Mouse (Mus musculus): ENCODE measurements around the gene Rab40c. TPM values are rescaled to one million over a fixed set of nuclear protein-coding genes. Genes with fewer than 3 reads are reported as not detected.

Gene Rab40c
- total RNA-seq, 1 experiment from 2014 or later = 7.0 TPM

- no peak for ATAC-seq (replicated peaks; ENCODE audit: low read depth, poor library complexity, severe bottlenecking)
Measured at GRCm38 (mm10) chr17:25907640-25908039, 11.9 kb downstream of the Rab40c start.

DNA sequence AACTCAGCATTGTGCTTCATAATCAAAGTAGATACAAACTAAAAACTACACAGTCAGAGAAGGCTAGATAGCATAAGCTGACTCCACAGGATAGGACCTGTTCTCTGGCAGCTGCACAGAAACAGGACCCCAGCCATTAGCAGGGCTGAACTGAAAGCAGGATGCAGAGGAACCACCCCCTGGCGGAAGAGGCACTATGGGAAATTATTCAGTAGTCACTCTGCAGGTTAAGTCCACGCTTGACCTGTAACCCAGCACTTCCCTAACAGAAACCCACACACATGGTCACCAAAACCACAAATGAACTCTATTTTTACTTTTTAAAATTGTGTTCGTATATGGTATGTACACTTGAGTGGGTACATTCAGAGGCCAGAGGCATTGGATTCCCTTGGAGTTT, 16.5 kb downstream of the Rab40c start:
- no peak for ATAC-seq (replicated peaks; ENCODE audit: low read depth, poor library complexity, severe bottlenecking)

DNA sequence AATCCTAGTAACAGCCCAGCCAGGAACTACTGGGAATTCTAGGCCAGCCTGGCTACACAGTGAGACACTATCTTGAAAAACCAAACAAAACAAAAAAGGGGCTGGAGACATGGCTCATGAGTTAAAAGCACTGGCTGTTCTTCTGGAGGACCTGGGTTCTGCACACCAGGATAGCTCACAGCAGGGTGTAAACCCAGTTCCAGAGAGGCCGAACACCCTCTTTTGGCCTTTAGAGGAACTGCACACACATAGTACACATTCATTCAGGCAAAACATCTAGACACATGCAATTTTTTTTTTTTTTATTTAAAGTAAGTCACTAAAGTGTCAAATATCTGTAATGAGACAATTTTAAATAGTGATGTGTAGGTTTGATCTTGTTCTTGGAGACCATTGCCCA, 19.3 kb downstream of the Rab40c start:
- no peak for ATAC-seq (replicated peaks; ENCODE audit: low read depth, poor library complexity, severe bottlenecking)

- ATAC-seq (replicated peaks; ENCODE audit: low read depth, poor library complexity, severe bottlenecking) = no peak
Measured at GRCm38 (mm10) chr17:25895891-25896290, 23.6 kb downstream of the Rab40c start.

- no peak for ATAC-seq (replicated peaks; ENCODE audit: low read depth, poor library complexity, severe bottlenecking)
Measured at GRCm38 (mm10) chr17:25895415-25895814, 24.1 kb downstream of the Rab40c start.

- peak; percentile 95 for ATAC-seq (replicated peaks; ENCODE audit: low read depth, poor library complexity, severe bottlenecking)
Measured at GRCm38 (mm10) chr17:25893975-25894617, 25.4 kb downstream of the Rab40c start.

DNA sequence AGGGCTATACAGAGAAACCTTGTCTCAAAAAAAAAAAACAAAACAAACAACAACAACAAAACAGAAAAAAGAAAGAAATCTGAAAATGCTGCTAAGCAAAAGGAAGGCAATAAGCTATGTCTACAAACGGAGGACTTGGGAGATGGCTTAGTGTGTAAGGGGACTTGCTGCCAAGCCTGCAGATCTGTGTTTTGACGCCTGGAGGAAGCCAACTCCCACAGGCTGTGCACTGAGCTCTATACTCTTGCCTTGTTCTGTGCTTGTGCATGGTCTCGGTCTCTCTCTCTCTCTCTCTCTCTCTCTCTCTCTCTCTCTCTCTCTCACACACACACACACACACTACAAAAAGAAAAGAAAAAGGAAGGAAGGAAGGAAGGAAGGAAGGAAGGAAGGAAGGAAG, 30.7 kb downstream of the Rab40c start:
- ATAC-seq (replicated peaks; ENCODE audit: low read depth, poor library complexity, severe bottlenecking) = no peak

DNA sequence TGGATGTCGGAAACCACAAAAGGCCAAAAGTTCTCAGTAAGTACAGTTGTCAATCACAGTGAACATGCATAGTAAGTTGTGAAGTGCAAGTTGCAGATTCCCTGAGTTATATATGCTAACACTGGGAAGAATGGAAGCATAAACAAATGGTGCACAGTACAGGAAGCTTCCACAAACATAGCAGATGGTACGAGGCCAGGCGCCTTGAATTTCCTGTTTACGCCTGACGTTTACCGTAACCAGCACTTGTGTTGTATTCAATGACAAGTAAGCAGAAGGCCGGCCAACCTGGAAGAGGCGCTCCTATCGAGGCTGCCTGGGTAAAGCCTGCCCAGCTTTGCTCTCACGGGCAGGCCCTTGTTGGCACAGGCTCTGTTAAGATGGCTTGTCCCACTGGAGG, 32.1 kb downstream of the Rab40c start:
- ATAC-seq (replicated peaks; ENCODE audit: low read depth, poor library complexity, severe bottlenecking) = no peak

DNA sequence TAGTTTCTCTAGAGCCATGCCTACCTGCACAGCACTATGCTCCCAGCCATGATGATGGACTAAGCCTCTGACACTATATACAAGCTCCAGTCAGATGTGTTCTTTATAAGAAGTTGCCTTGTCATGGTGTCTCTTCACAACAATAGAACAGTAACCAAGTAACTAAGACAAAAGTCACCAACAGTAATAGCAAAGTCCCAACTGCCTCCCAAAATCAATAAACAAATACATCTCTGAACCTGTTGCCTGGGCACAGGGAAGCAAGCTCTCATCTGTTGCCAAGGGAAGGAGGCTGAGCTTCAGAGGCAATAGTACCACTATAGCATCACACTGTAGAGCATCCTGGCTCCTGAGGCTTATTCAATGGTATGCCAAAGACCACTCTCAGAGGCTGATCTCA, 32.7 kb downstream of the Rab40c start:
- ATAC-seq (replicated peaks; ENCODE audit: low read depth, poor library complexity, severe bottlenecking) = no peak

DNA sequence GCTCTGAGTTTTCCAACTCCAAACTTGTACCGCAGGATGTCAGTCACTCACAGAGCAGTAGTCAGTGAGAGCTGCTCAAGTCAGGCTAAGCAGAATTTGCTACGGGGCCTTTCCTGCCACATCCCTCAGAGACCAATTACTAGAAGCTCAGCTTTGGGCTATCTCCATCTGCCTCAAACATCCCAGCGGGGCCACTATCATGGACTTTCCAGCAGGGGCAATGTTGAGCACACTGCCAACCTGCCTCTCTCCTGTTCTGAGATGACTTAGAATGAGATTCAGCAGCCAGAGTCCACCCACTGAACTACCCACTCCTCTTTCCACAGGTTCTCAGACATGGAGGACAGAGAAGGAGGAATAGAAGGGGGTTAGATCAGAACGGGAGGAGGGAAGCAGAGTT, 33.9 kb downstream of the Rab40c start:
- peak; percentile 84 for ATAC-seq (replicated peaks; ENCODE audit: low read depth, poor library complexity, severe bottlenecking)

DNA sequence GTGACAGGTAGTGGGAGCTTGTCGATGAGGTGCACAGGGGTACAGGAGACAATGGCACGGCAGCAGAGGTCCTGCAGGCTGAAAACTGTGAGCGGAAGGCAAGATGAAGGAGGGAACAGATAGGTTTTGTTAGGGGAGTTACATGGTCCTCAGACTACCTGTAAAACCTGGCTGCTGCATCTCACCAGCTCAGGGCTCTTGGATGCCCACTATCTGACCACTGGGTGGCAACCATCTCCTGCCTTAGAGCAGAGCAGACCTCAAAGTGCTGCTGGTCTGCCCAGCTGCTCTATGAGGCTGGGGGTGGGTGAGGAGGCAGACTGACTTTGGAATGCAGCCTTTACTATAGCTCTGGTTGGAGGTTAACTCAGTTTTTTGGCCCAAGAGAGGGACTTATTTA, 35.7 kb downstream of the Rab40c start:
- no peak for ATAC-seq (replicated peaks; ENCODE audit: low read depth, poor library complexity, severe bottlenecking)

DNA sequence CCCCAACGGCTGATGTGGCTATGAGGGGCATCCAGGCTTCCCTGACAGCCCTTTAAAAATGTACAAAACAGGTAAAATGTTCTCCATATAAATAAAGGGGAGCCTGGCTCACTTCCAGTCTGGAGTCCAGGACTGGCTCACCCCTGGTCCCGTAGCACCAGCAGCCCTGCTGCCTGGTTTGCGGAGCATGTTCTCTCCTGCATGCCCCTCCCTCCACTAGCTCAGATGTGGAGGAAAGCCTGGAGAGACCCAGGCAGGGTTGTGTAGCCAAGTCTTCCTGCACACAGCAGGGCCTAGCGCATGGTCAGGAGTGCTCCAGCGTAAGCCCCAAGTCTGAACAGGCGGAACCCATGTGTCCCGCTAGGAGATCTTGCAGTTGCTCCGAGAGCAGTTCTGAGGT, 36.3 kb downstream of the Rab40c start:
- no peak for ATAC-seq (replicated peaks; ENCODE audit: low read depth, poor library complexity, severe bottlenecking)

DNA sequence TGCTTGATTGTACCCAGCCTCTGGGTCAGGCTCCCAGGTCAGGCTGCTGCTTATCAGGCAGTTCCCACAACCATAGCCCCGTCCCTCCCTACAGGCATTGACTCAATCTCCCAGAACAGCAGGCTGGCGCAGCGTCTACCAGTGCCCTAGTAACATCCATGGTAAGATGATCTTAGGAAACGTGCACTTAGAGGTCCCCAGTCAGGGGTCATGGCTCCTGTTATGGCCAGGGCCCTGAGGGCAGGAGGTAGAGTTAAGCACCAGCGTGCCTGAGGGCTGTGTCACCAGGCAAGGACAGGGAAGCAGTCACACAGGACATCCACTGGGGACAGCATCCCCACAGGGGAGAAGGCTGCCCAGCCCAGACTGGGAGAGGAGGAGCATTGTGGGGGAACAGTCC, 37.2 kb downstream of the Rab40c start:
- no peak for ATAC-seq (replicated peaks; ENCODE audit: low read depth, poor library complexity, severe bottlenecking)

DNA sequence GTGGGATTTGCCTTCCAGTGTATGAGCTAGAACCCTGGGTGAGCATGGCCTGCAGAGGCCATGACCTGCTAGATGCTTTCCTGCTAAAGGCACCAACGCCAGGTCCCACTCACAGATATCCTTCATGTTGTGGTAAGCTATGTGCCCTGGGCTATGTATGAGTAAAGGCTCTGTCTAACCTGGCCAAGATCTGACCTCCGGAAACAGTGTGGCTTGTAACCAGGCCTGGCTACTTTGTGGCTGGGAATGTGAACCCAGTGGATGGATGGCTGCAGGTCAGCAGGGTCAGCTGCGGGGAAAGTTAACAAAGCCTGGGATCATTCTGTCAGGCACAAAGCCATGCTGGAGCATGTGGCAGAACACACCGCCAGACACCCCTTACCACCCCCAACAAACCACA, 37.8 kb downstream of the Rab40c start:
- no peak for ATAC-seq (replicated peaks; ENCODE audit: low read depth, poor library complexity, severe bottlenecking)

DNA sequence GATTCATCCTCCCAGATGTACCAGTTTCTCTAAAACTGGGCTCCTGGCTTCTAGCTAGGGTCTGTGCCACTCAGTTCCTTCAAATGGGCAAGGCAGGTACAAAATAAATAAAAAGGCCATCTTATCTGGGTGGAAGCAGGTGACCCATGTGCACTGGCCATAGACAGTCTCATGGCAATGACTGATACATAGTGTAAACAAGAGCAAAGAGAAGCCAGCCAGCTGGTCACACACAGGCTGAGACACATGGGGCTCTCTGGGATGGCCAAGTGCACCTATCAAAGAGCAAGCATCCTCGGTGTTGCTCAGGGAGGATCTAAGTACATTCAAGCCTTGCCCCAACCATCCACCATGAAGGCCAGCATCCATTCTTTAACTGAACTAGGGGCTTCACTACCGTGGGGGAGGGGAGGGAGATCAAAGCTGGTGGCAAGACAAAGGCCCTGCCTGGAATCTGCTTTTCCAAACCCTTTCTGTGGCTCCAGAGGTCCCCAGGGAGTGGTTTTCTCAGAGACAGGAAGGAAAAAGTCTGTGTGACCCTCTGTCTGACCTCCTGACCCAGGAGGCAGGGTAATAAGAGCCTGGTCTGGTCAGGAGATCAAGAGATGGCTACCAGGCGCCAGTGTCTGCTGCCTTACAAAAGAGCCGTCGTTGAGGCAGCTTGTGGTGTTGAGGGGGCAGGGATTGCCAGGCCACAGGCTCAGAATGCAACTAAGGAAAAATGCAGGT, 38.5 kb downstream of the Rab40c start:
- ATAC-seq (replicated peaks; ENCODE audit: low read depth, poor library complexity, severe bottlenecking) = no peak

DNA sequence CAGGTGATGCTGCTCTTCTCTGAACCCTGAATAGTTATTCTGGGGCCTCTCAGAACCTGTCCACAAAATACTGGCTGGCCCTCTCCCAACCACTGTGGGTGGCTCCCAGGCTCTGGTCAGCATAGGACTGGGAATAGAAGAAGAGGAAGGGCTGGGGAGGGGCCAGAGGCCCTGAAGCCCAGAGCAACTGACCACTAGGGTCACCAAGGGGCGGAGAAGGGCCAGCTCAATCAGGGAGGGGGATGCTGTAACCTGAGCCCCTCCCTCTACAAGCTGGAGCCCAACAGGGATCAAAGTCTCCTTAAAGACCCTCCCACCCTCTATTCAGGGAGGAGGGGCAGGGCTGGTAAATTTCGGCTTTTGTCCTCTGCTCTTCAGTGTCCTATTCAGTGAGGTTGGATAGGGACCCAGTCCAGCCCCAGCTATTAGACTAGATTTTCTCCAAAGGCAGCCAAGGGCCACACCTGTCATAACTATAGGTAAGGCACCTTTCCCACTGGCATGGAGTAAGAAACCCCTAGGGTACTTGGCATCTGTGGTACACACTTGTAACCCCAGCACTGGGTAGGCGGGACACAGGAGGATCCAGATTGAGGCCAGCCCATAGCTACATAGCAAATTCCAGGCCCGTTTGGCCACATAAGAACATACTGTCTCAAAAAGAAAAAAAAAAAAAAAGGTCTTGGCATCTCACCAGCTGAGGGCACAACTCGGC, 39.2 kb downstream of the Rab40c start, which contains the start of gene Wfikkn1:
Gene Wfikkn1, minus strand, starts transcription at position 663 of the 715 bp plus-strand sequence.
- no peak for ATAC-seq (replicated peaks; ENCODE audit: low read depth, poor library complexity, severe bottlenecking)

DNA sequence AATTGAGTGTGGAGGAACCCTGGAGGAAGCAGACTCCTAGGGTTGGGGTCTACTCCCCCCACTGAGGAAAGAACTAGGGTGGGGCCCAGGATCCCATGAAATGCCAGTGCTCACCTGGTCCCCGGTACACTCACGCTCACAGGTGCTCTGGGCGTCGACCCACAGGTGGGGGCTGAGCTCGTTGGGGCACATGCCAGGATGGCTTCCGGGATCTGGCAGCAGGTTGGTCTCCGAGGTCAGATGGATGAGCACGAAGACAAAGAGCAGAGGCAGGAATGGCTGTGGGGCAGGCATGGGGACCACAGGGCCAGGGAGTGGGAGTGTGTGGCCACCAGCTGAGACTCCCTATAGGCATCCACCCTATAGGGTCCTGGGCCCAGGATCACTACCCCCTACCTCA, 39.8 kb downstream of the Rab40c start:
- no peak for ATAC-seq (replicated peaks; ENCODE audit: low read depth, poor library complexity, severe bottlenecking)

GRCm38 (mm10) chr17:25879261-25879660, 40.3 kb downstream of the Rab40c start:
- ATAC-seq (replicated peaks; ENCODE audit: low read depth, poor library complexity, severe bottlenecking) = no peak

- ATAC-seq (replicated peaks; ENCODE audit: low read depth, poor library complexity, severe bottlenecking) = no peak
Measured at GRCm38 (mm10) chr17:25878611-25879180, 40.8 kb downstream of the Rab40c start.

DNA sequence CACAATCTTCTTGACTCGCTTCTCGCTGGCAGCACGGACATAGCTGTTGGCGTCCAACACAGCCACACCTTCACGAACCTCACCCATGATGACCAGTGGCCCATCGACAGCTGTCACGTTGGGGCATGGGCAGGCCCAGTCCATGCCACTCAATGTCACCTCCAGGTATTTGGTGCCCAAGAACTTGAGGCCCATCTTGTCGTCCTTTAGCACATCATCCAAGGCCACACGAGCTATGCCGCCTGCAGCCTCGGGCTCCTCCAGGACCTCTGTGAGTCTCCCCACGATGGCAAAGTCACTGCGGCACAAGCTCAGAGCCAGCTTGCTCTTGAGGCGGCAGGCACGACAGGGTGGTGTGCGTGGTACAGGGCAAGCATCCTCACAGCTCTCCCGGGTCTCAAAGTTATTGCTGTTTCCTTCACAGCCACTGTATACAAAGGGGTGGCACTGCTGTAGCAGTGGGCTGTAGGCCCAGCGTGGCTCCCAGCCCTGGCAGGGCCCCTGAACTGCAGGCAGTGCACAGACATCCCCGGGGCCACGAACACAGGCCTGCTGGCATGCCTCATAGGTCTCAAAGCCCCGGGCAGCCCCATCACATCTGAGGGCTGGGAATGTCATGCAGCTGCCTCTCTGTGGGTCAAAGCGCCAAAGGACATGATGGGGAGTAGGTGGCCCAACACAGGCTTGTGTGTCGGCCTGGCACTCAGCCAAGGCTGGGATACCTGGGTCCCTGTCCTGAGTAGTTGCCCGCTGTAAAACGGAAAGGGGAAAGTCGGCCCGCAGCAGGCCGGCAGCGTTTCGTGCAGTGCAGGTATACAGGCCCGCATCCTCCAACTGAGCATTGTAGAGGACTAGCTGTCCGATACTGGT, 41.6 kb downstream of the Rab40c start:
- ATAC-seq (replicated peaks; ENCODE audit: low read depth, poor library complexity, severe bottlenecking) = no peak

All from common myeloid progenitor, adult 5-6 weeks (primary cell).